Mouse (Mus musculus): ENCODE measurements at regions not wholly inside any gene's neighbourhood (a gene's known extent, or its start where the extent isn't known, plus 50 kb on each side); places are given as distances from the start of the nearest gene placed in this dataset.
A peak's percentile ranks its signal among the peaks of the same experiment; 100 is the strongest.

- no peak for DNase-seq (ENCODE audit: low read depth, low spot score)
Measured at GRCm38 (mm10) chr13:102251709-102252108, 441.6 kb upstream of the Cd180 start.

- no peak for DNase-seq (ENCODE audit: low read depth, low spot score)
Measured at GRCm38 (mm10) chr13:102255401-102256371, 437.7 kb upstream of the Cd180 start.

- no peak for DNase-seq (ENCODE audit: low read depth, low spot score)
Measured at GRCm38 (mm10) chr13:102258207-102258606, 435.2 kb upstream of the Cd180 start.

GRCm38 (mm10) chr13:102273818-102274217, 419.5 kb upstream of the Cd180 start:
- no peak for DNase-seq (ENCODE audit: low read depth, low spot score)

- no peak for DNase-seq (ENCODE audit: low read depth, low spot score)
Measured at GRCm38 (mm10) chr13:102275296-102275695, 418.1 kb upstream of the Cd180 start.

GRCm38 (mm10) chr13:102276885-102277284, 416.5 kb upstream of the Cd180 start:
- DNase-seq (ENCODE audit: low read depth, low spot score): no peak

- DNase-seq (ENCODE audit: low read depth, low spot score): no peak
Measured at GRCm38 (mm10) chr13:102280198-102280597, 413.2 kb upstream of the Cd180 start.

GRCm38 (mm10) chr13:102294451-102294850, 398.9 kb upstream of the Cd180 start:
- DNase-seq (ENCODE audit: low read depth, low spot score): peak; percentile 14

- DNase-seq (ENCODE audit: low read depth, low spot score): no peak
Measured at GRCm38 (mm10) chr13:102295079-102295478, 398.3 kb upstream of the Cd180 start.

GRCm38 (mm10) chr13:102307983-102308382, 385.4 kb upstream of the Cd180 start:
- no peak for DNase-seq (ENCODE audit: low read depth, low spot score)

- DNase-seq (ENCODE audit: low read depth, low spot score): no peak
Measured at GRCm38 (mm10) chr13:102312096-102312495, 381.3 kb upstream of the Cd180 start.

GRCm38 (mm10) chr13:102315921-102316692, 377.3 kb upstream of the Cd180 start:
- peak; percentile 5 for DNase-seq (ENCODE audit: low read depth, low spot score)

- DNase-seq (ENCODE audit: low read depth, low spot score): no peak
Measured at GRCm38 (mm10) chr13:102318891-102319404, 374.4 kb upstream of the Cd180 start.

GRCm38 (mm10) chr13:102319453-102319852, 373.9 kb upstream of the Cd180 start:
- DNase-seq (ENCODE audit: low read depth, low spot score): no peak

- DNase-seq (ENCODE audit: low read depth, low spot score): peak; percentile 82
Measured at GRCm38 (mm10) chr13:102323876-102324275, 369.5 kb upstream of the Cd180 start.

- no peak for DNase-seq (ENCODE audit: low read depth, low spot score)
Measured at GRCm38 (mm10) chr13:102326003-102326402, 367.4 kb upstream of the Cd180 start.

GRCm38 (mm10) chr13:102326544-102326943, 366.8 kb upstream of the Cd180 start:
- DNase-seq (ENCODE audit: low read depth, low spot score): no peak

- no peak for DNase-seq (ENCODE audit: low read depth, low spot score)
Measured at GRCm38 (mm10) chr13:102333667-102334066, 359.7 kb upstream of the Cd180 start.

GRCm38 (mm10) chr13:102334131-102334534, 359.2 kb upstream of the Cd180 start:
- DNase-seq (ENCODE audit: low read depth, low spot score): peak; percentile 45

GRCm38 (mm10) chr13:102343236-102343635, 350.1 kb upstream of the Cd180 start:
- peak; percentile 84 for DNase-seq (ENCODE audit: low read depth, low spot score)

- peak; percentile 68 for DNase-seq (ENCODE audit: low read depth, low spot score)
Measured at GRCm38 (mm10) chr13:102344606-102345269, 348.6 kb upstream of the Cd180 start.

GRCm38 (mm10) chr13:102349493-102349892, 343.9 kb upstream of the Cd180 start:
- DNase-seq (ENCODE audit: low read depth, low spot score): no peak

Measured in brain, adult 2 months (tissue).